Mouse (Mus musculus): ENCODE data around the gene Aox3. TPM values are rescaled to one million over a fixed set of nuclear protein-coding genes. Genes with fewer than 3 reads are reported as not detected.
A peak's percentile ranks its signal among the peaks of the same experiment; 100 is the strongest.

The Aox3 gene
- polyA plus RNA-seq, 1 experiment from 2014 or later, result 1.4 TPM

GRCm38 (mm10) chr1:58147776-58148175 lies 34.8 kb downstream of the Aox3 start:
- H3K27ac ChIP-seq, result no peak overlapping the region
- H3K4me1 ChIP-seq, result peaks cover 6% of the 10 kb centered on the region; the same call in 1 of the 2 replicates
- no peak overlapping the region for H3K9ac ChIP-seq
- H3K4me2 ChIP-seq, result no peak overlapping the region
- no peaks in the 10 kb centered on the region for H3K9me3 ChIP-seq
- 65% methylated on average over 6 of the region's 6 CpGs for WGBS
- no peaks in the 10 kb centered on the region; the same call in 1 of the 2 replicates for H3K27me3 ChIP-seq
- ATAC-seq (ENCODE audit: borderline replicate concordance, extremely low read depth, low FRiP score, low TSS enrichment), result no peak
- no peak overlapping the region for H3K4me3 ChIP-seq
- no peaks in the 10 kb centered on the region for H3K36me3 ChIP-seq

- Histone ChIP-seq H3K9ac (no peak overlapping the region), H3K27me3 (no peaks in the 10 kb centered on the region), H3K9me3 (no peaks in the 10 kb centered on the region), H3K36me3 (no peaks in the 10 kb centered on the region), H3K4me1 (no peaks in the 10 kb centered on the region), H3K27ac (no peak overlapping the region), H3K4me3 (no peak overlapping the region), H3K4me2 (no peak overlapping the region)
- 63% methylated on average over 8 of the region's 8 CpGs for WGBS
- ATAC-seq (ENCODE audit: borderline replicate concordance, extremely low read depth, low FRiP score, low TSS enrichment), result no peak
These were observed 39.3 kb downstream of the Aox3 start for GRCm38 (mm10) chr1:58152247-58152646.

DNA sequence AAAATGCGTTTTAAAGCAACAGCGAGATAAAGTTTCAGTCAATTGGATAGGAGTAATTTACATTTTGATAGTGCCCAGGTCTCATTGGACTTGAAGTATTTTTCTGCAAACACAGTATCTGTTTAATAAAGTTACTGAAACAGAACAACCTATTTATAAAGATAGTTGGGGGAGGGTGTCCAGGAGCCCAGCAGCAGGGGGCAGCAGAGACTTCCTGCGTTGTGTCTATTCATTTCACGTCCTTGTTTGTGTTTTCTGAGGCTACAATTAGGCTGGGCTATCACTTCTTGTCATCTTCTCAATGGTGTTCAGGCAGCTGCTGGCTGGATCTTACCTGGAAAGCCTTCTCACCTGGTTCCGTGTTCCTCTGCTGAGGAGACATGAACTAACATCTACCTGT lies 43.8 kb downstream of the Aox3 start:
- H3K9ac ChIP-seq, result no peak overlapping the region
- H3K4me3 ChIP-seq, result no peak overlapping the region
- H3K4me2 ChIP-seq, result no peak overlapping the region
- 51% methylated on average over 5 of the region's 5 CpGs for WGBS
- no peaks in the 10 kb centered on the region for H3K36me3 ChIP-seq
- no peaks in the 10 kb centered on the region for H3K27me3 ChIP-seq
- H3K9me3 ChIP-seq, result no peaks in the 10 kb centered on the region
- no peak overlapping the region for H3K27ac ChIP-seq
- no peak for ATAC-seq (ENCODE audit: borderline replicate concordance, extremely low read depth, low FRiP score, low TSS enrichment)
- no peaks in the 10 kb centered on the region for H3K4me1 ChIP-seq

DNA sequence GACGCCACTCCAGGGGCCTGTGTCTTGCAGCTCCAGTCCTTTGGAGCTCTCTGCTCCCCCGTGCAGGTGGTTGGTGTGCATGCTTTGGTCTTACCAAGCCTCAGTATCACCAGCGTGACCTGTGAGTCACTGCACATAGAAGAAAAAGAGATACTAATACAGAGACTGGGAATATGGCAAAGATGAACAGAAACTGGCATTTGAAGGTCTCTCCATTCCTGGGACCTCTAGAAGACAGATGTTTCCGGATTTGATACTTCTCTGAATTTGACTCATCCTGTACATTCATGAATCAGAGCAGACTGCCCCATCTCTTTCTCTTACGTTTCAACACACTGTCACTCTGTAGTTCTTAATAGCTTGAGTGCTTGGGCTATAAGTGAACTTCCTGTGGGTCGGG lies 57.0 kb downstream of the Aox3 start:
- no peak for ATAC-seq (ENCODE audit: borderline replicate concordance, extremely low read depth, low FRiP score, low TSS enrichment)
- H3K9ac ChIP-seq, result no peak overlapping the region
- H3K4me3 ChIP-seq, result no peak overlapping the region
- no peaks in the 10 kb centered on the region for H3K27me3 ChIP-seq
- no peaks in the 10 kb centered on the region for H3K36me3 ChIP-seq
- H3K27ac ChIP-seq, result no peak overlapping the region
- H3K4me1 ChIP-seq, result no peaks in the 10 kb centered on the region
- 60% methylated on average over 6 of the region's 6 CpGs for WGBS
- H3K4me2 ChIP-seq, result no peak overlapping the region
- no peaks in the 10 kb centered on the region for H3K9me3 ChIP-seq

DNA sequence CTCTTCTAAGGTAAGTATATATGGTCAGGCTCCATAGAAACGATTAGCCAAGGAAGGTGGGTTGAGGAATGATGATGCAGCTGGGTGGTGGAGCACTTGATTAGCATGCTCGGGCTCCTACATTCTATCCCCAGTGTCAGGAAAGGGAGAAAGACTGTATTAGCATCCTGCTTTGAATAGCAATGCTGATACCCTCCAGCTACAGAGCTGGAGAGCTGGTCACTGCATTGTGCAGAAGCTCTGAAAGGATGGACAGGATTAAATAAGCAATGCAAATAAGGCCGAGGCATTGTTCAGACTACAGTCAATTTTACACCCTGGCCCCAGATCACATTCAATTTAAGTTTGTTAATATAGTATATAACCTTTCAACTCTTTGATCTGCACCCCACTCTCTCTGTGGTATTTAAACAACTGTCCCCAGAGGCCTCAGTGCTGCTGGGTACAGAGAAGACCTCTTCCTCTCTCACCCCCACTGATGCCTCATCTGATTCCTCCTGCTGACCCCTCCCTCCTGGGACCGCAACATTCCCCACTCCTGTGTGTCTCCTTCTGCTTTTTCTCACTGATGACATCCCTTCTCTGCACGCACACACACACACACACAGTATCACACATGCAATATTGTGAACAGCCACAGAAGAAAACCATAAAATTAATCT lies 75.7 kb downstream of the Aox3 start:
- Histone ChIP-seq H3K4me2 (no peak overlapping the region), H3K36me3 (no peaks in the 10 kb centered on the region), H3K9me3 (no peaks in the 10 kb centered on the region), H3K4me3 (no peak overlapping the region), H3K27ac (no peak overlapping the region), H3K27me3 (no peaks in the 10 kb centered on the region), H3K9ac (no peak overlapping the region), H3K4me1 (no peaks in the 10 kb centered on the region)
- no peak for ATAC-seq (ENCODE audit: borderline replicate concordance, extremely low read depth, low FRiP score, low TSS enrichment)
- 59% methylated on average over 5 of the region's 5 CpGs for WGBS

GRCm38 (mm10) chr1:58194317-58194716 lies 81.4 kb downstream of the Aox3 start:
- H3K4me2 ChIP-seq, result no peak overlapping the region
- no peak overlapping the region for H3K4me3 ChIP-seq
- no peak for ATAC-seq (ENCODE audit: borderline replicate concordance, extremely low read depth, low FRiP score, low TSS enrichment)
- no peak overlapping the region for H3K9ac ChIP-seq
- no peaks in the 10 kb centered on the region for H3K36me3 ChIP-seq
- no peak overlapping the region for H3K27ac ChIP-seq
- no peaks in the 10 kb centered on the region for H3K27me3 ChIP-seq
- no peaks in the 10 kb centered on the region for H3K4me1 ChIP-seq
- WGBS, result 84% methylated on average over 12 of the region's 12 CpGs
- no peaks in the 10 kb centered on the region for H3K9me3 ChIP-seq

DNA sequence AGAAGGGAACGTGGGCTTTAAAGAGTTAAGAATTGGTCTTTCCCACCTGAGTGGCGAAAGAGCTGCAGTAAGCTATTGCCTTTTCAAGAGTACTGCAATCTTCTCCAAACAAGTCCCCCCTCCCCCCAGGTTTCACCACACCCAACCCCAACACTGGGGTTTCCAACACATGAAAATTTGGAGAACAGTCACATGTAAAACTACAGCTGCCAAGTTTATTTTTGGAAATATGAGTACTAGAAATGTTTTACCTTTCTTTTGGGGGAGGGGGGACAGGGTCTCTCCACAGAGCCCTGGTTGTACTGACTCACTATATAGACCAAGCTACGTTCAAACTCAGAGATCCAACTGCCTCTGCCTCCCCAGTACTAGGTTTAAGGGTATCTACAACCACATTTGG lies 82.1 kb downstream of the Aox3 start:
- Histone ChIP-seq H3K9ac (no peak overlapping the region), H3K27ac (no peak overlapping the region), H3K4me1 (no peaks in the 10 kb centered on the region), H3K4me3 (no peak overlapping the region), H3K9me3 (no peaks in the 10 kb centered on the region), H3K36me3 (no peaks in the 10 kb centered on the region), H3K4me2 (peak overlapping the region; percentile 24; the same call in 1 of the 2 replicates), H3K27me3 (no peaks in the 10 kb centered on the region)
- ATAC-seq (ENCODE audit: borderline replicate concordance, extremely low read depth, low FRiP score, low TSS enrichment), result no peak
- 61% methylated on average over 3 of the region's 3 CpGs for WGBS

DNA sequence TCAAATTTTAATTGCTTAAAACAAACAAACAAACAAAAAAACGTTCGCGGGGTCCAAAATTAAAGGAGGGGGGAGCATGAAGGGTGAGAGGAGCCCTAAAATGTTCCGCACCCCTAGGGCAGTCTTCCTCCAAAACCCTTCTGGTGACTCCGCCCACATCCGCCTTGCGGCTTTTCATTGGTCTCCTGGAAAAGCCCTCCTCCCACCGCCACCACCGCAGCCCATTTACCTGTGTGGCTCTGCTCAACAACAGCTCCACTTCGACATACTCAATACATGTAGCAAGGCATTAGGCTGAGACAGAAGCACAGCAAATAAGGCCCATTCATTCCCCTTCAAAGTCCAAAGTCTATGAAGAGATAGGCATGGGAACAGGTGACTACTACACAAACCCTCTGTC lies 82.6 kb downstream of the Aox3 start:
- H3K36me3 ChIP-seq, result no peaks in the 10 kb centered on the region
- H3K4me3 ChIP-seq, result no peak overlapping the region
- no peaks in the 10 kb centered on the region for H3K9me3 ChIP-seq
- ATAC-seq (ENCODE audit: borderline replicate concordance, extremely low read depth, low FRiP score, low TSS enrichment), result no peak
- peak overlapping the region; percentile 24 for H3K4me2 ChIP-seq
- H3K27me3 ChIP-seq, result no peaks in the 10 kb centered on the region
- 17% methylated on average over 10 of the region's 10 CpGs for WGBS
- no peaks in the 10 kb centered on the region for H3K4me1 ChIP-seq
- H3K27ac ChIP-seq, result no peak overlapping the region
- no peak overlapping the region for H3K9ac ChIP-seq

GRCm38 (mm10) chr1:58197023-58197422 lies 84.1 kb downstream of the Aox3 start:
- Histone ChIP-seq H3K9ac (no peak overlapping the region), H3K27me3 (no peaks in the 10 kb centered on the region), H3K4me3 (no peak overlapping the region), H3K27ac (no peak overlapping the region), H3K9me3 (no peaks in the 10 kb centered on the region), H3K4me2 (no peak overlapping the region), H3K36me3 (no peaks in the 10 kb centered on the region), H3K4me1 (no peaks in the 10 kb centered on the region)
- 53% methylated on average over 9 of the region's 9 CpGs for WGBS
- ATAC-seq (ENCODE audit: borderline replicate concordance, extremely low read depth, low FRiP score, low TSS enrichment), result no peak

DNA sequence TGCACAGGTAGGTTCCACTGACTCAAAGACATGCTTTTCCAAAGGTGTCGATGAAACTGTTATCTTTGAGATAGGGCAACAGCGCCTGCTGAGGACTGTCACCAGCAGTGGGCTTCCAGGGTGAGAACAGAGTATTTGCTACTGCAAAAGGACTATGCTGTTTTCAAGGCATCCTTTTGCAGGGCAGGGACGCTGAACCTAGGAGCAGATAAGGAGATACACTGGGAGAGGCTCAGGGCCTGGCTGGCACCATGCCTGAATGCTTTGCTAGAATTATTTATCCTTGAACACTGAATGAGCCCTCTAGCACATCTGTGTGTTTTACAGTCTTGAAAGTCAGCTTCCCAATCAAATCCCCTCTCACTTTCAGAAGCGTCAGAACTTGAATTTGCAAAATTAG lies 85.5 kb downstream of the Aox3 start:
- Histone ChIP-seq H3K9me3 (no peaks in the 10 kb centered on the region), H3K4me2 (no peak overlapping the region), H3K4me3 (no peak overlapping the region), H3K36me3 (no peaks in the 10 kb centered on the region), H3K9ac (no peak overlapping the region), H3K27me3 (no peaks in the 10 kb centered on the region), H3K4me1 (no peaks in the 10 kb centered on the region), H3K27ac (no peak overlapping the region)
- ATAC-seq (ENCODE audit: borderline replicate concordance, extremely low read depth, low FRiP score, low TSS enrichment), result no peak
- WGBS, result 41% methylated on average over 4 of the region's 4 CpGs

GRCm38 (mm10) chr1:58210203-58210602 lies 97.3 kb downstream of the Aox3 start, which contains the start of gene Aox4:
TSS of gene Aox4 (plus strand) at chr1:58210397.
- H3K9me3 ChIP-seq, result no peaks in the 10 kb centered on the region
- 69% methylated on average over 17 of the region's 17 CpGs for WGBS
- H3K4me1 ChIP-seq, result no peaks in the 10 kb centered on the region
- H3K4me2 ChIP-seq, result no peak within 1 kb of the TSS
- H3K36me3 ChIP-seq, result no peaks in the 10 kb centered on the region
- no peak for ATAC-seq (ENCODE audit: borderline replicate concordance, extremely low read depth, low FRiP score, low TSS enrichment)
- no peak within 1 kb of the TSS for H3K9ac ChIP-seq
- H3K27ac ChIP-seq, result no peak within 1 kb of the TSS
- H3K27me3 ChIP-seq, result no peaks in the 10 kb centered on the region
- H3K4me3 ChIP-seq, result no peak within 1 kb of the TSS

DNA sequence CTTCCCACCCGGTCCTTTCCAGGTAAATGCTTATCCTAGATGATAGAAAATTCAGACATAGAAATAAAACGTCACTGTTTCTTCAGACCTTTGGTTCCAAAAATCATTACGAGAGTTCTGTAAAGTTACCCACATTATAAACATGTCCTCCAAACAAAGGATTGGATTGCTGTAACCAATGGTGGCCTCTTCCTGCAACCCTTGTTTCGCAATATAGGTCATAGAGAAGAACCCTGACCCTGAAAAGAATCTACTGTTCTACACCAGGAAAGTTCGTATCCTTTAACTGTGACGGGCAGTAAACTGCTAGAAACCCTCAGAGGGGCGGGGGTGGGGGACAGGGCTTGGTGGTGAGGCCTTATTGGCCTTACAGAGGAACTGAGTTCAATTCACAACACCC lies 99.9 kb downstream of the Aox3 start:
- H3K9me3 ChIP-seq, result no peaks in the 10 kb centered on the region
- no peaks in the 10 kb centered on the region for H3K27me3 ChIP-seq
- H3K9ac ChIP-seq, result no peak overlapping the region
- H3K36me3 ChIP-seq, result no peaks in the 10 kb centered on the region
- no peak overlapping the region for H3K4me3 ChIP-seq
- WGBS, result 71% methylated on average over 7 of the region's 7 CpGs
- no peak for ATAC-seq (ENCODE audit: borderline replicate concordance, extremely low read depth, low FRiP score, low TSS enrichment)
- no peaks in the 10 kb centered on the region for H3K4me1 ChIP-seq
- H3K4me2 ChIP-seq, result no peak overlapping the region
- no peak overlapping the region for H3K27ac ChIP-seq

DNA sequence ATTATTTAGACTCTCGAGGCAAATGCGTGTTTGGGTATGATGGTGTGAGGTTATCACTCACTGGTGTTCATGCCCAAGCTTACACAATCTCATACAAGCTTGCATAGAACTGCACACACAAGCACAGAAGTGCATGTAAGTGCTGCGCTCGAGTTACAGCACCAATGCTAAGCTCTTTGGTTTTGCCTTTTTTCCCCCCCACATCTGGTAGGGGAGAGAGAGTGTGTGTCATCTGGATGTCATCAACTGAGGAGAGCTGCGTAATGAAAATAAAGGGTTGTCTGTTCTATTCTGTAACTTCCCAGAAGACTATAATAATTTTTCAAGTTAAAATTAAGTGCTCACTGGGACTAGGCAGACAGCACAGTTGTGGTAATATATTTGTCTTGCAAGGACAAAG lies 100.9 kb downstream of the Aox3 start:
- Histone ChIP-seq H3K9me3 (no peaks in the 10 kb centered on the region), H3K9ac (no peak overlapping the region), H3K4me1 (no peaks in the 10 kb centered on the region), H3K4me3 (no peak overlapping the region), H3K36me3 (no peaks in the 10 kb centered on the region), H3K27ac (no peak overlapping the region), H3K4me2 (no peak overlapping the region), H3K27me3 (no peaks in the 10 kb centered on the region)
- 72% methylated on average over 5 of the region's 5 CpGs for WGBS
- ATAC-seq (ENCODE audit: borderline replicate concordance, extremely low read depth, low FRiP score, low TSS enrichment), result no peak
